Mouse (Mus musculus): ENCODE measurements around the gene Thap11.

Gene Thap11

GRCm38 (mm10) chr8:105852146-105852729 lies 2.7 kb upstream of the Thap11 start:
- no peak for DNase-seq (ENCODE audit: low spot score)

GRCm38 (mm10) chr8:105853178-105853577 lies 1.8 kb upstream of the Thap11 start, which contains the start of gene Cenpt:
Gene Cenpt, minus strand, starts transcription at chr8:105853278.
- DNase-seq (ENCODE audit: low spot score), result no peak

GRCm38 (mm10) chr8:105854303-105854702 lies 629 bp upstream of the Thap11 start:
- no peak for DNase-seq (ENCODE audit: low spot score)

- DNase-seq (ENCODE audit: low spot score), result peak; percentile 25
Measured at GRCm38 (mm10) chr8:105855248-105856167, 576 bp downstream of the Thap11 start.

- no peak for DNase-seq (ENCODE audit: low spot score)
Measured at GRCm38 (mm10) chr8:105856168-105856835, 1.4 kb downstream of the Thap11 start.

GRCm38 (mm10) chr8:105858495-105858894 lies 3.6 kb downstream of the Thap11 start:
- no peak for DNase-seq (ENCODE audit: low spot score)

- DNase-seq (ENCODE audit: low spot score), result no peak
Measured at GRCm38 (mm10) chr8:105859314-105859713, 4.4 kb downstream of the Thap11 start.

GRCm38 (mm10) chr8:105860143-105860981 lies 5.4 kb downstream of the Thap11 start, which contains the start of gene Nutf2:
Gene Nutf2, plus strand, starts transcription at chr8:105860580.
- peak; percentile 92 for DNase-seq (ENCODE audit: low spot score)

- no peak for DNase-seq (ENCODE audit: low spot score)
Measured at GRCm38 (mm10) chr8:105861951-105862350, 7.0 kb downstream of the Thap11 start.

GRCm38 (mm10) chr8:105866364-105867029 lies 11.6 kb downstream of the Thap11 start:
- DNase-seq (ENCODE audit: low spot score), result no peak

GRCm38 (mm10) chr8:105874301-105874700 lies 19.4 kb downstream of the Thap11 start:
- no peak for DNase-seq (ENCODE audit: low spot score)

- peak; percentile 84 for DNase-seq (ENCODE audit: low spot score)
Measured at GRCm38 (mm10) chr8:105880754-105881520, 26.0 kb downstream of the Thap11 start, which contains the start of gene Edc4. Gene Edc4, plus strand, starts transcription at chr8:105880881.

- DNase-seq (ENCODE audit: low spot score), result no peak
Measured at GRCm38 (mm10) chr8:105889756-105890465, 35.0 kb downstream of the Thap11 start.

- DNase-seq (ENCODE audit: low spot score), result no peak
Measured at GRCm38 (mm10) chr8:105890870-105891269, 35.9 kb downstream of the Thap11 start.

- DNase-seq (ENCODE audit: low spot score), result peak; percentile 19
Measured at GRCm38 (mm10) chr8:105892432-105892831, 37.5 kb downstream of the Thap11 start.

GRCm38 (mm10) chr8:105893339-105893738 lies 38.4 kb downstream of the Thap11 start, which contains the start of gene Nrn1l:
Gene Nrn1l, plus strand, starts transcription at chr8:105893567.
- no peak for DNase-seq (ENCODE audit: low spot score)

- DNase-seq (ENCODE audit: low spot score), result no peak
Measured at GRCm38 (mm10) chr8:105897801-105898480, 43.0 kb downstream of the Thap11 start.

- peak; percentile 93 for DNase-seq (ENCODE audit: low spot score)
Measured at GRCm38 (mm10) chr8:105900180-105900940, 45.4 kb downstream of the Thap11 start, which contains the start of gene Pskh1. Gene Pskh1, plus strand, starts transcription at chr8:105900441.

All from T-cell, adult 2 months (primary cell).